Mouse (Mus musculus) spleen, adult 2 months (tissue): ENCODE results near the gene Hist1h2bh. TPM values are rescaled to one million over a fixed set of nuclear protein-coding genes. Genes with fewer than 3 reads are reported as not detected.
"Not testable (repeated sequence)": the region's sequence is repeated elsewhere in the genome, so short reads cannot be mapped to it uniquely, and the experiment has no call there.

Source experiments
- DNase-seq, 2 experiments: peaks; one replicate each; pipeline versions ENCODE4 v3.0.0 to v3.0.0-alpha.2; 2012 to 2021; ENCODE audit warnings: low spot score in 2 of 2, low read depth in 1 of 2
- H3K27ac ChIP-seq: fragments of 200-500 bp; 2 replicates; pipeline ENCODE4 v1.5.1; 2012; ENCODE audit warnings: low read length, inconsistent platforms; ENCODE audit not compliant: insufficient read depth
- H3K27me3 ChIP-seq: fragments of 200-500 bp; 2 replicates; pipeline ENCODE4 v1.6.1; 2012; ENCODE audit warnings: mild to moderate bottlenecking, moderate library complexity, low read length, inconsistent platforms; ENCODE audit not compliant: control insufficient read depth, insufficient read depth
- H3K36me3 ChIP-seq: fragments of 200-500 bp; 2 replicates; pipeline ENCODE4 v1.6.1; 2012; ENCODE audit warnings: mild to moderate bottlenecking, low read length, inconsistent platforms; ENCODE audit not compliant: control insufficient read depth, insufficient read depth
- H3K4me1 ChIP-seq: fragments of 200-500 bp; 2 replicates; pipeline ENCODE4 v1.6.1; 2011; ENCODE audit warnings: inconsistent platforms; ENCODE audit not compliant: control insufficient read depth, insufficient read depth, insufficient read length
- H3K4me3 ChIP-seq: fragments of 200-500 bp; 2 replicates; pipeline ENCODE4 v1.5.1; 2011; ENCODE audit warnings: mild to moderate bottlenecking, inconsistent platforms; ENCODE audit not compliant: insufficient read depth, insufficient read length; ENCODE audit errors: extremely low read depth
- CTCF ChIP-seq: fragments of 200-500 bp; IDR thresholded peaks from 2 replicates; pipeline ENCODE4 v1.5.1; 2011; ENCODE audit warnings: mild to moderate bottlenecking, inconsistent platforms; ENCODE audit not compliant: insufficient read depth, insufficient read length, insufficient replicate concordance; ENCODE audit errors: extremely low read depth
- POLR2A ChIP-seq: fragments of 200-500 bp; IDR thresholded peaks from 2 replicates; pipeline ENCODE4 v1.6.1; 2011; ENCODE audit warnings: low read depth, low read length, inconsistent platforms
- WGBS: fragments of 180-500 bp; shearing (Covaris S2); methylation state at CpG from one replicate; pipeline ENCODE4 v1.1.7; 2018; 5-methylcytosine and 5-hydroxymethylcytosine counted together
- polyA plus RNA-seq: library from polyadenylated mRNA; depleted of rRNA; stranded (reverse); fragments of >200 nt; gene quantifications from 2 replicates; pipeline ENCODE4 v1.2.3, GENCODE M21; 2012

The Hist1h2bh gene
- polyA plus RNA-seq, 1 experiment = 4.9 TPM

- no peak for DNase-seq
- Histone ChIP-seq H3K4me3 (no peak overlapping the region), H3K4me1 (peaks cover 3% of the 10 kb centered on the region; the same call in 1 of the 2 replicates), H3K27ac (no peak overlapping the region), H3K36me3 (no peaks in the 10 kb centered on the region), H3K27me3 (no peaks in the 10 kb centered on the region)
- whole genome bisulfite sequencing = 30% methylated on average over 7 of the region's 7 CpGs
- TF ChIP-seq POLR2A (no peak), CTCF (no peak)
Measured at GRCm38 (mm10) chr13:23536076-23536822, 6.9 kb downstream of the Hist1h2bh start.

- Histone ChIP-seq H3K27ac (peak within 1 kb of the TSS; percentile 11; the same call in 1 of the 2 replicates), H3K4me3 (peak within 1 kb of the TSS; percentile 59)
- DNase-seq = peak; percentile 78 to 86
- H3K27me3 ChIP-seq, H3K4me1 ChIP-seq, H3K36me3 ChIP-seq: not testable (repeated sequence)
- WGBS = under 1% methylated on average over 56 of the region's 62 CpGs
Measured at GRCm38 (mm10) chr13:23535137-23536075, 7.8 kb downstream of the Hist1h2bh start, which contains the start of gene Hist1h3g. Gene Hist1h3g, plus strand, starts transcription at chr13:23535422.

GRCm38 (mm10) chr13:23534368-23535131 lies 8.6 kb downstream of the Hist1h2bh start:
- no peaks in the 10 kb centered on the region for H3K27me3 ChIP-seq
- H3K4me3 ChIP-seq = peak overlapping the region; percentile 14
- TF ChIP-seq POLR2A (no peak), CTCF (no peak)
- no peak for DNase-seq
- H3K36me3 ChIP-seq = no peaks in the 10 kb centered on the region
- WGBS = under 1% methylated on average over 15 of the region's 15 CpGs
- peaks cover 3% of the 10 kb centered on the region; the same call in 1 of the 2 replicates for H3K4me1 ChIP-seq
- peak overlapping the region; percentile 11; the same call in 1 of the 2 replicates for H3K27ac ChIP-seq

GRCm38 (mm10) chr13:23533560-23534367 lies 9.4 kb downstream of the Hist1h2bh start, which contains the start of gene Hist1h2af:
Gene Hist1h2af, plus strand, starts transcription at chr13:23533906.
- under 1% methylated on average over 32 of the region's 53 CpGs for WGBS
- not testable (repeated sequence) for H3K4me1 ChIP-seq, H3K36me3 ChIP-seq, H3K27me3 ChIP-seq
- H3K4me3 ChIP-seq = peak within 1 kb of the TSS; percentile 46
- H3K27ac ChIP-seq = peak within 1 kb of the TSS; percentile 60
- DNase-seq = peak; percentile 51 to 55

- DNase-seq = no peak
- TF ChIP-seq POLR2A (no peak), CTCF (no peak)
Measured at GRCm38 (mm10) chr13:23532262-23533075, 10.7 kb downstream of the Hist1h2bh start.

More at GRCm38 (mm10) chr13:23532262-23533075, 10.7 kb downstream of the Hist1h2bh start:
- H3K27me3 ChIP-seq = no peaks in the 10 kb centered on the region
- no peak overlapping the region for H3K4me3 ChIP-seq
- peaks cover 3% of the 10 kb centered on the region; the same call in 1 of the 2 replicates for H3K4me1 ChIP-seq
- H3K36me3 ChIP-seq = no peaks in the 10 kb centered on the region
- H3K27ac ChIP-seq = peak overlapping the region; percentile 20; the same call in 1 of the 2 replicates
- WGBS = 22% methylated on average over 9 of the region's 9 CpGs
